Mouse (Mus musculus): Measurements from ENCODE around the gene Lmf1.

Gene Lmf1

DNA sequence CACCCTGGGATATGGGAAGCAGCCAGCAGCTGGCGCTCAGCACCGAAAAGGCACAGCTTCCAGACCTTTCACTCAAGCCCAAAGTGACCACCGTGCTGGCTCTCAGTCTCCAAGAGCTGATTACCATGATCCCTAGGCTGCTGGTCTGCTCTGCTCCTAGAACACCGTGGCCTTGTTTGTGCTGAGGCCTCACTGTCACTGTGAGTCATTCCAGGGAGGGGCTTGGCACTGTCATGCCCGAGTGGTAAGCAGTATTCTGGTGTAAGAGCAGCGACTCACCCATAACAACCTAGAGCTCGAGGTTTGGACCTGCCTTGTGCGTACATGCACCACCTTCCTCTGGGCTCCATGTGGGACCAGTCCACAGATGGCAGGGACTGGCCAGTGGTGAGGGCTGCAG, 63.1 kb downstream of the Lmf1 start:
- DNase-seq (ENCODE audit: low read depth): no peak

DNA sequence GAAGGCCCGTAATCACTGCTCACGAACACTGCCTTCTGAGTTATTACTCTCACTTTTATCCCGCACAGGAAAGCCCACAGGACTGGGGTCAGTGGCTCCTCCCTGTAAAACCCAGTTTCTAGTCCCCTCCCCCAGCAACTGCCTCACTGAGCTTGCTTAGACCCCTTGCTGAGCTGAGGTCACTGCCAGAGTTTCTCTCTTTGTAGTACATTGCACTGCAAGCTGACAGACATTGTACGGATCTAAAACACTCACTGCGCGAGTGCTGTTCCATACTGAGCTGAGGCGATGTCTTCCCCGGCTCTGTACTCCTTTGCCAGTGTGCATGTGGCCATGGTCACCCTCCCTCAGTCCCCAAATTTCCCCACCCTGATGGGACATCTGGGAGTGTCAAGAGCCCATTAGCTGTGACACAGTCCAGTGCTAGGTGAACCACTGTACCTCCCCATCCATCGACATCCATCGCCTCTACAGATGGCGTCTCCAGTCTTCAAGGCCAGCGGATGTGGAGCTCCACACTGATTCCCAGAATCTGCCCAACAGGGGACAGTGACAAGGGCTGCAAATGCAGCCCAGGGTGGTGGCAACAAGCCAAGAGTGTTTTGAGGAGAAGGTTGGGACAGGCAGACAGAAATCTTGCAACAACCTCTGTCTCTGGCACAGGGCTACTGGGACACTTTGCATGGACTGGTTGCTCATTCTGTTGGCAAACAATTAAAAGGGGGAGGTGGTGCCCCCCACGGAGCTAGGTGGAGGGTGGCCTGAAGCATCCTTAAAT, 64.8 kb downstream of the Lmf1 start:
- DNase-seq (ENCODE audit: low read depth): no peak

DNA sequence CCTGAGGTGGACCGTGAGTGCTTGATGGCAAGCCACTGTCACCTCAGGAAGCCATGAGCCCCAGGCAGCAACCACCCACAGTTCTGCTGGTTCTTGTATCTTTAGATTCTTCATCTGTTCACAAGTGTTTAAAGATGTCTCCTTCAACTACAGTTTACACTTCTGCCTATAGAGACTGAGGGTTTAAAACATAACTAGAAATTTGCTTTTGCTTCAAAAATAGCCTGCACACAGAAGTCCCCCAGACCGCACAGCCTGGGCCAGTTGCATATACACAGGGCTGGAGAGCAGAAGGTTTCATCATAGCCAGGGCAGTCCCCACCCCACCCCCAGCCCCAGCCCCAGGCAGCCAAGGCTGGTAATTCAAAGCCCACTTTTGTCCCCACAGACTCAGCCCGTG, 65.9 kb downstream of the Lmf1 start:
- DNase-seq (ENCODE audit: low read depth): no peak

DNA sequence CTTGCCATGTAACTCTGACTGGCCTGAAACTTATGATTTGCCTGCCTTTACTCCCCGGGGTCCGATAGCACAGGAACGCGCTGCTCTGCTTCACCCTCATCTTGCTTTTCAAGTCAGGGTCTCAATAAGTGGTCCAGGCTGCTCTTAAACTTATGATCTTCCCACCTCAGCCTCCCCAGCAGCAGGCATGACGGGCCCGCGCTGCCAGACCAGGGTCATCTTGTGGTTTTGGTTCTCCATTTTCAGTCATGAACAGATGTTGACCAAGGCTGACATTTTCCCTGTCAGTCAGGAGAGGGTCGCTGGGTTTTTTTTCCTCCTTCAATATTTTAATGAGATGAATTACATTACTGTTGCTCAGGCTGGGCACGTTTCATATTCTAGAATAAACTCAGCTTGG, 66.8 kb downstream of the Lmf1 start:
- no peak for DNase-seq (ENCODE audit: low read depth)

DNA sequence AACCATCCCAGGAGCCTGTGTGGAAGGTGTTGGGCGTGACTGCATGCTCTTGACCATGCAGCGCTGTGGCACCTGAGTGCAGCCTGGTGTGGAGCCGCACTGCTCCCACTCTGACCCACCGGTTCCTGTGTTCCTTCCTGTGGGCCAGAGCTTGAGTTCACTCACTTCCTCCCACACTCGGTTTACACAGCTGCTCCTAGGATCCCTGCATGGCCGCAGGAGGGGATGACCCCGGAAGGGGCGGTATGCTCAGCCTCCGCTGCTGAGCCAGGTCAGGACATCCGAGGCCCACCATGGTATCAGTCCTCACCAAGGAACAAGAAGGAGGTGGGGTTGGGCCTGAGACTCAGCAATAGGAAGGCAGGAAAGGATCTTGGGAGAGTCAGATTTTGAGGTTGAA, 69.0 kb downstream of the Lmf1 start:
- DNase-seq (ENCODE audit: low read depth): no peak

DNA sequence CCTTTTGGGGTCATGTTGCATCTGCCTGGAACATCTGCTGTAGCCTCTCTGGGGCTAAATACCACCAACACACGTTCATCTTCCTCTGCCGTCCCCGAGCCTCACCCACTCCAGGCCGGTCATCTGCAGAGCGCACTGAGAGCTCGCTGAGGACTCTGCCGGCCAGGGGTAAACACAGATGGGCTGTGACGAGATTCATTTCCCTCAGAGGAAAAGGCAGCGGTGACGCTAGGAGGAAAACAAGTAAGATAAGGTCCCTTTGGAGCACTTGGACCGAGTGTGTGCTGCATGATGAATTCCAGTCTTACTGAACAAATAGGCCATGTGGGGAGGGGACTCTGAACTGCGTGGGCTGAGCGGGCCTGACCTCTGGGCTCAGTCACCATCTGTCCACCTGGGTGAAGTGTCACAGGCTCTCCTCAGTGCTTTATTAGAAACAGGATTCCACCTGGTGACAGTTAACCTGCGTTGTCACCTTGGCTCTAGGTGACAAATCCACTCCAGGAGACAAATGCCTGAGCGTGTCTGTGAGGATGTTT, 69.9 kb downstream of the Lmf1 start:
- DNase-seq (ENCODE audit: low read depth): no peak

DNA sequence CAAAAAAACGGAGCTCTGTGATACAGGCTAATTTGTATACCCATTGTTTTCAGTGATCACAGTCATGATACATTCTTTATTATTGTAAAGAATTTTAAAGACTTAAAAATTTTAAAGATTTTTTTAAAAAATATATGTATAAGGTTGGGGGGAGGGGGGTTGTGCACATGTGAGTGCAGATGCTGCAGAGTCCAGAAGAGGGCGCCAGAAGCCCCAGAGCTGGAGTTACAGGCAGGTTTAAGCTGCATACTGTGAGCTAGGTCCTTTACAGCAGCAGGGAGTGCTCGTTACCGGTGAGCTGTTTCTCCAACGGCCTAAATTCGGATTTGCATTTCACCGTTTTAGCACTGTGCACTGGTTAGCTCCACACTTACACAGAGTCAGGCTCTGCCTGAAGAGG, 71.8 kb downstream of the Lmf1 start:
- DNase-seq (ENCODE audit: low read depth): no peak

DNA sequence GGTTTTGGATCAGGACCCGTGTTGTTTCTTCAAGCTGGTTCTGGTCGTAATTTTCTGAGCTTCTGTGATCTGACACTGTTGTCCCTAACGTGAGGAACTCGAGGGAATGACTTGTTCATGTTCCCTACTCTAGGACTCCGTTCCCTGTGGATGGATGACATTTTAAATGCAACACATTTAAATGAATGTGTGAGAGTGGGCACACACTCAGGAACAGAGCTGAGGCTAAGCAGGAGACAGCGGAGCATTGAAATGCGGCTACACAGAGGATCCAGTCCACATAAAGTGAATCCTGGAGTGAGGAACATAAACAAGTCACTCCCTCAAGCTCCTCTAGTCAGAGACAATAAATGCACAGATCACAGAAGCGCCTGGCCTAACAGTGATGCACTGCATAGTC, 73.4 kb downstream of the Lmf1 start:
- DNase-seq (ENCODE audit: low read depth): no peak

DNA sequence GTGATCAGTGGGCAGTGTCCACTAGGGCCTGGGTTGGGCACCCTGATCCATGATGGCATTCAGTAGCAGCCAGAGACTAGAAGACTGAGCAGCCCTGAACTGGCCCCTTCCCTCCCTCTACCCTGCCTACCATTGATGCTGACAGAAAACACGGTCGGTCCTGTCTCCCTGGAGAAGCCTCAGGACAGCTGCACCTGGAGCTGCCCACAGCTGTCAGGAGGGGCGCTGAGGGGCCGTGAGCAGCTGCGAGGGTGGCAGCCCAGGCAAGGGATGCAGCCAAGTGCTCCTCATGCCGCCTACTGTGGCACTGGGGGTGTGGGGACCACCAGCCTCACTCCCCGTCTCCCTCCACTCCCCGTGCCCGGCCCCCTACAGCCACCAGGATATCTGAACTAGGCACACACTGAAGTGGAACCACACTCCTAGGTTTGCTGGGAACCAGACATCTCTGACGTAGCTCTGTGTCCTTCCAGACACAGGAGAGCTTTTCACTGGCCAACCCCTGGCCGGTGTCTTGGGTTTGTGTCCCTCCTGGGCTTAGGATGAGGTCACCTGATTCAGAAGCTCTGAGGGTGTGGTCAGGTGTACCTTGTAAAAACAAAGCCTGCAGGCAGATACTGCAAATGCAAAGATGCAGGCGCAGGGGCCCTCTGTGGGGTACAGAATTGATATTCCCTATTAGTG, 77.4 kb downstream of the Lmf1 start:
- no peak for DNase-seq (ENCODE audit: low read depth)

DNA sequence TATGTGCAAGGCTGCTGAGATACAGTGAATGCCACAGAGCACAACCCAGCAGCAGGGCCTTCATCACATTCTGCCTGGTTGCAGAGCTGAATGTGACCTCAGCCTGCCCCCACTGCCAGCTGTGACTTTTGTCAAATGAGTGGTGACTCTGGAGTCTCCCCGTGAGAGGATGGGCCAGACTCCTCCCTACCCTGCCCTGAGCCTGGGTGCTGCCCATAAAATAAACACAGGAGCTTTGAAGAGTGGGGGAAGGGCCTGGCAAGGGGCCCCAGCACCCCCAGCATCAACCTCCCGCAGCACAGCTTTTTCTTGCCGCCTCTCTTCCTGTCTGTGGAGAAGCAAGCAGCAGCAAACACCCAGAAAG, 77.9 kb downstream of the Lmf1 start:
- peak; percentile 11 for DNase-seq (ENCODE audit: low read depth)

DNA sequence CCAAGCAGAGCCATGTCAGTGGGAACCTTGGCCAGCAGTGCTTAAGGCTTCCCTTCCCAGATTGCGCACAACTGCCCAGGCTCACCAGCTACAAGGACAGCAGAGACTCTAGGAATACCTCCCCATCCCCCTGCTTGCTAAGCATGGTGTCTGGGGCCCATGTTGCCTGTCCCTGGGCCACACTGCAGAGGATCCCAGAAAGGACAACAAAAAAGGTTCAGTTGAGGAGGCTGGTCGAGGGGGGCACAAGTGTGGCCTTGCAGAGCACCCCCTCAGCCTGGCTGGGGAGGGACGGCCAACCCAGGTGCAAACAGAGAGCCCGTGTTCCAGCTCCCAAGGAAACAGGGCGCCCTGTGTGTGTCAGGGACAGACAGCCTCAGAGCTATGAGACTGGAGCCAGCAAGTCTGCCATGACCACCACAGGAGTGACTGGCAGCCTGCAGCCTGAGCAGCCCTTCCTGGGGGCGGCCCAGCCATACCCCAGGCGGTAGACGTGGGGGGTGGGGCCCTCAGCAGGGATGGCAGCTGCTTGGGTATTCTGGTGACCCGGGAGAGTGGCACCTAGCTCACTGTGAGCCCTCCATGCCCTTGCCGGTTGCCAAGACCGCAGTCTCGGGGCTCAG, 84.4 kb downstream of the Lmf1 start:
- DNase-seq (ENCODE audit: low read depth): no peak

DNA sequence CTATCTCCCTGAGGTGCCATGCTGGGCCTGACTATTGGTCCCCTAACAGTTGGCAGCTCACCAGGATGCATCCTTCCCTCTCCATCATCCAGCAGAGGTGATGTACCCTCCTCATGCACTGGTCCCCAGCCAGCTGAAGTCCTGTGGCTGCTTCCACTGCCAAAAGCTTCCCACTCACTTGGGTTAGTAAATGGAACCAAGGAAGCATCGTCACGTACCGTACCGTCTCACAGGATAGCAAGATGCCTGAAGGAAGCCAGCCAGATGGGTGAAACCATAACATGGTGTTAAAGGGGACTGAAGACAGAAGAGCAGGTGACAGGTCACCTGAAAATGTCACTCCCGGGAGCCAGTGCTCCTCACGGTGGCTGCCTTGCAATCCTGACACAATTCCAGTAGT, 86.6 kb downstream of the Lmf1 start:
- no peak for DNase-seq (ENCODE audit: low read depth)

DNA sequence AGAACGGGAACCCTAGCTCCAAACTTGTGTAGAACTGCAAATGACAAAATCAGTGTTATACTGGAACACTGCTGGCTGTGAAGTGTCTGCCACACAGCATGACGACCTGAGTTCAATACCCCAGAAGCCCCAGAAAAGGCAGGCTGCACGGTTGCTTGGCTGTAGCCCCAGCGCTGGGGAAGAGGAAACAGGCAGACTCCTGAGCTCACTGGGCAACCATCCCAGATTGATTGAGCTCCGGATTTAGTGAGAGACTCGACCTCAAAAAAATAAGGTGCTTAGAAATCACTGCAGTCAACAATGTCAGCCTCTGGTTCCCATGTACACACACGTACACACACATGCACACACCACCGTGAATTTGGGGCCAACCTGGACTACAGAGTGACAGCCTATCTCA, 87.0 kb downstream of the Lmf1 start:
- no peak for DNase-seq (ENCODE audit: low read depth)

DNA sequence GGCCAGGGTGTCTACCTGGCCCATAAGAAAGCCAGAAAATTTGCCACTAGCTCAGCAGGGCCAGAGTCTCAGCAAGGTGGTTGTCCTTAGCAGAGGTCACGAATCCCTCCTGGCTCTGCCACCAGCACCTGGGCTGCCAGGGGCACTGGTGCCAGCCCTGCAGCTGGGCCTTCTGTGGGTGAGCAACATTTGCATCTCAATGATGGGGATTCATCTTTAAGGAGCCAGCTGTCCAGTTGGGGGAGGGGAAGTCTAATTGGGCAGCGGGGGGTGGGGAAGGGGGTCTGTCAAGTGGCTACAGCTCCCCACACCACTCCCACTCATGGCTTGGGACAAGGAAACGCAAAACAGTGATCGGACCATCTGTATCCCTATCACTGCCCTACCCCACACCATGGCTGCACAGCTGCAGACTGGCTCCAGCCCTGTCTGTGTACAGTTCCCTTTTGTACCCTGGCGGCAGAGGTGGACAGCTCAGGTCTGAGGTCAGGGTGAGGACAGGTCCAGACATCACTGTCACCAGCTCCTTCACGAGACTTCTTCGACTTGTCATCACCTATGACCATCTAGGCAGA, 89.7 kb downstream of the Lmf1 start:
- no peak for DNase-seq (ENCODE audit: low read depth)

DNA sequence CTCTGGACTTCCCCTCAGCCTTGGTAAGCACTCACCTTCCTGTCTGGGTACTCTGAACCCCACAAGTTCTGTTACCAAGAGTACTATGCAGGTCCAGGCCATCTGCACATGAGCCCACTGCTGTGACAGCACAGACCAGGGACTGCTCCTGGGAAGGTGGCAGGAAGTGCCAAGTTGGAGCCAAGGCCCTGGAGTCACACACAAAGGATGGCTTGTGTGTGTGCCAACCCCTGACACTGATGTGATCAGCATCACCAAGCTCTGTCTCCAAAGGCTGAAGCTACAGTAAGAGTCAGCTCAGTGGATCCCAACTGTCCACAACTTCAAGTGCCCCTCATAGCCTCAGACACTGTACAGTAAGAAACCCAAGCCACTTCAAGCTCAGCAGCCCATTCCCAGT, 94.1 kb downstream of the Lmf1 start:
- DNase-seq (ENCODE audit: low read depth): no peak

DNA sequence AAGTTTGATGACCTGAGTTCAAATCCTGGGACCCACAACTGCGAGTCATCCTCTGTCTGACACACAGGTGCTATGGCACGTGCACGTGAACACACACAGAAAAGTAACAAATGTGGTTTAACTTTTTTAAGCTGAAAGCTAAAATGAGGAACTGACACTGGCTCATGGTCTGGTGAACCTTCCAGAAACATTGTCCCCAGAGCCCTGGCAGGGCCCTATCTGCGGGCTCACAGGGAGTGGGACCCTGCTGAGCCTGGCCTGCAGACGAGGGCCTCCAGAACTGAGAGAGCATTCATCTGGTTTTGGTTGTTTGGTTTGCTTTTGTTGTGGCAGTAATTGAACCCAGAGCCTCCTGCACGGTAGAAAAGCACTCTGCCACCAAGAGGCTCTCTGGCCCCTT, 99.1 kb downstream of the Lmf1 start:
- no peak for DNase-seq (ENCODE audit: low read depth)

DNA sequence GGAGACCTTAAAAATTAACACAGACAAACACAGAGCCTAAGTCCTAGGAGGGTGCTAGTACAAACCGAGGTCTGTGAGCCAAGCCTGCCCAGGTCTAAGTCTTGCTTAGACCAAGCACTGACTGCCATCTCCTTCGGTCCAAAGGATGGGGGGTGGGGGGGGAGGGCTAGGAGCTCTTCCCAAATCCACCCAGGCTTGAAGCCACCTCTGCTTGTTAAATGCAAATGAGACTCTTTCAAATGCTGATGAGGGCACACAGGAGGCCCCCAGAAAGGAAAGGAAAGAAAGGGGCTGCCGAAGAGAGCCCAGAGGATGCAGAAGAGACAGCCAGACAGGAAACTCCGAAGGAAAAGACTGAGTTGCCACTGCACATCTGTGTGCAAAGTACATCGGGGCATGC, 100.9 kb downstream of the Lmf1 start:
- DNase-seq (ENCODE audit: low read depth): no peak

DNA sequence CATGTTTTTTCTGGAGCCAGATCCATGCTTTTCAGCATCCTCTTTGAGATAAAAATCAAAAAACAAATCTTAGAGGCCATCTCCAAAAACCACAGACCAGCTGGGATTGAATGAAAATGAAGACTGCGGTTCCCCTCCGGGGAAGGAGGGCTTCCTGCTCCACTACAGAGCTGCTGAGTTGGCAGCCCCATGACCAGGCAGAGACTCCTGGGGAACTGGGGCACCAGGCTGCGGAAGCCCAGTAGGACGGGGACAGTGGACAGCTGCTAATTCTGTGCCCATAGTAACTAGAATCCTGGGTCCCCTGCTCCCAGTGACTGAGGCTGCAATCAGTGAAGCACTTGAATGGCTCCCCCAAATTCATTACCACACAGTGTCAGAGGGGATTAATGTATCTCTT, 102.8 kb downstream of the Lmf1 start:
- no peak for DNase-seq (ENCODE audit: low read depth)

DNA sequence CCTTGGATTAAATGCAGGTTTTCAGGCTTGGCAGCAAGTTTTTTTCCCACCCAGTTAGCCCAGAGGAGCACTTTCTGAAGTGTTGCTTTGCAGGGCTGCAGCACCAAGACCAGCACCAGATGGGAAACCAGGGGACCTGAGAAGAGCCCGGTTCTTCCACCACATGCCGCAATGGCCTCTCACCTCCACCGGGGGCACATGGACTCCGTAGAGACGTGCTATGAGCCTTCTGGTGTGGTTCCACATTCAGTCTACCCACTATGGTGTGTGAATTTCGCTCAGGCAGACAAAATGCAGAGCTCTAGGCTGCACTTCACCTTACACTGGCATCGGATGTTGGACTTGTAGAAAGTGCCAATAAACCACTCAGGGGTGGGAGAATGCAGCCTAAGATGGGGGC, 107.4 kb downstream of the Lmf1 start:
- DNase-seq (ENCODE audit: low read depth): no peak

DNA sequence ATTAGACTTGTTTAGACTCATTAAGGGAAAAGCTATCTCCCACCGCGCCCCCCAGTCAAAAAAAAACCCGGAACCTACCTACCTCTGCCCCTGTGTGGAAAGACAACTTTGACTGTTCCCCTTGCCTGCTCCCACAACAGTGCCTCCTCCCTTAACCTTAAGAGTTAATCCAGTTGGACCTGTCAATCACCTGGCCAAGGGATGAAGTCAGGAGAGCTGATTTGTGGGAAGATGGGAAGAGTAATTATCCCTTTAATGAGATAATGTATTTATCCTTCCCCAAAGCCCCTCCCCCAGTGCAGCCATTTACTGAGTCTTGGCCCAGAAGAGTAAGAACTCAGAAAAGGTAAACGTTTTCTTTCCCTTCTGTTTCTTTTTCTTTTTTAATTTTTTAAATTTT, 110.0 kb downstream of the Lmf1 start:
- no peak for DNase-seq (ENCODE audit: low read depth)

DNA sequence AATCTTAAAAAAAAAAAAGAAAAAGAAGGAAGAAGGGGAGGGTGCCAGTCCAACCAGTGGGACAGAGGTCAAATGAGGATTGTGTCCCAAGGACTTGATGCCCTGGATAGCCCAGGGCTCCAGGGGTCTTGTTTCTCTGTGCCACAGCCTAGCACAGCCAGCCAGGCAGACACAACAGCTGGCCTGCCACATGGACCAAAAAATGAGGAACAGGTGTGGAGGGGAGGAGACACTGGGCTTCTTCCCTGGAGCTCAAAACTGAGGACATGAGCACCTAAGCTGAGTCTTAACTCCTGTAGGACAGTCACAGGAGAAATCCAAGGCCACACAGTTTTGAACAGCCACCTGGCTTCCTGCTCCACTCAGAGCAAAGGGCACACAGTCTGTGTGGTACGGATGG, 117.4 kb downstream of the Lmf1 start:
- DNase-seq (ENCODE audit: low read depth): no peak

DNA sequence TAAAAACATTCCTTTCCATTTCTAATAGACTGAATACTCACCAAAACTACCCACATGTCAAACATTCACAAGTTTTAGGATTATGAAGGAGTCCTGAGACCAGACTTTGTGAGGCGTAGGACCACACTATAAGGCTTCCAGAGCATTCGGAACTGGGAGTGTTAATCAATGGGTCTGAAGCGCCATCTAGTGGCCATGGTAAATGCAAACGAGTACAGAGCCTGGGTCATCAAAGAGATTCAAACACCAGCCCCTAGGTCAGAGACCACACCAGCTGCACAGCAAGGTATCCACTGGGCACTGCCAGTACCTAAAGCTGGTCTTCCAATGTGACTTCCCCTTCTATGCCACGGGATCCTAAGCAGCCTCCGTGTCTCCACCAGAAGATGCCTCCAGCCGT, 119.6 kb downstream of the Lmf1 start:
- peak; percentile 82 for DNase-seq (ENCODE audit: low read depth)

DNA sequence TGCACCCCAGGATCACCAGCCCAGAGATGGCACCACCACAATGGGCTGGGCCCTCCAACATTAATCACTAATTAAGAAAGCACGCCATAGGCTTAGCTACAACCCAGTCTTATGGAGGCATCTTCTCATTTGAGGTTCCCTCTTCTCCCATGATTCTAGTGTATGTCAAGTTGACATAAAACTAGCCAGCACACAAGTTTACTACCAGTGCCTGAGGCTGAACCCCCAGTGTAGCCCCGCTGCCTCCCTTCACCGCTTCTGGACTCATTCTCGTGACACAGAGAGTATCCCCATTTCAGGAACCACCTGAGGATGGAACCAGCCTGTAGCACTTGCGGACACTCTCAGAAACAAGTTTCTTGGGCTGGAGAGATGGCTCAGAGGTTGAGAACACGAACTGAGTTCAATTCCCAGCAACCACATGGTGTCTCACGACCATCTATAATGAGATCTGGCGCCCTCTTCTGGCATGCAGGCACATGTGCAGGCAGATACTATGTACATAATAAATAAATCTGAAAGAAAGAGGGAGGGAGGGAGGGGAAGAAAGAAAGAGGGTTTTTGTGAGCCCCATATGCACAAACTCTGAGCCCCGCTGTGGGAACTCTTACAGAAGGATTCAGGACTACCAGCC, 122.1 kb downstream of the Lmf1 start:
- DNase-seq (ENCODE audit: low read depth): no peak

Data from naive thymus-derived CD4-positive, alpha-beta T cell, adult 2 months (primary cell).